Mouse (Mus musculus) heart, postnatal 0 days (tissue): ENCODE data around the gene Pxmp2. TPM values are rescaled to one million over a fixed set of nuclear protein-coding genes. Genes with fewer than 3 reads are reported as not detected.

ENCODE experiments used
- ATAC-seq: fragments of 200-750 bp; cut with Nextera tagmentation; 2 replicates; pipeline ENCODE4 v1.8.0; 2017; ENCODE audit warnings: low read depth, moderate number of reproducible peaks, moderate library complexity; ENCODE audit not compliant: insufficient read depth
- DNase-seq: peaks from one replicate; pipeline ENCODE4 v3.0.0-alpha.2; 2016; ENCODE audit warnings: low spot score
- H3K27ac ChIP-seq: fragments of 300-500 bp; sonication (generic); 2 replicates; pipeline ENCODE4 v1.5.1; 2014; ENCODE audit warnings: low read depth, mild to moderate bottlenecking
- H3K27me3 ChIP-seq: fragments of 300-500 bp; sonication (generic); 2 replicates; pipeline ENCODE4 v1.6.1; 2014; ENCODE audit warnings: low read length, mixed read lengths; ENCODE audit not compliant: control insufficient read depth, insufficient read depth
- H3K36me3 ChIP-seq: fragments of 300-500 bp; sonication (generic); replicated peaks from 2 replicates; pipeline ENCODE4 v1.6.1; 2014; ENCODE audit warnings: low read length, mixed read lengths; ENCODE audit not compliant: control insufficient read depth, insufficient read depth
- H3K4me1 ChIP-seq: fragments of 300-500 bp; sonication (generic); 2 replicates; pipeline ENCODE4 v1.6.1; 2014; ENCODE audit warnings: antibody characterized with exemption; ENCODE audit not compliant: control insufficient read depth, insufficient read depth
- H3K4me2 ChIP-seq: fragments of 300-500 bp; sonication (generic); 2 replicates; pipeline ENCODE4 v1.6.1; 2014; ENCODE audit warnings: low read depth, mild to moderate bottlenecking, low read length, moderate library complexity
- H3K4me3 ChIP-seq: fragments of 300-500 bp; sonication (generic); 2 replicates; pipeline ENCODE4 v1.5.1; 2014; ENCODE audit warnings: low read depth, low read length
- H3K9ac ChIP-seq: fragments of 300-500 bp; sonication (generic); replicated peaks from 2 replicates; pipeline ENCODE4 v1.6.1; 2014; ENCODE audit warnings: low read depth, low read length, mixed read lengths
- H3K9me3 ChIP-seq: fragments of 300-500 bp; sonication (generic); replicated peaks from 2 replicates; pipeline ENCODE4 v1.6.1; 2016; ENCODE audit warnings: low read length; ENCODE audit not compliant: control insufficient read depth
- CTCF ChIP-seq: IDR thresholded peaks from 2 replicates; pipeline ENCODE4 v1.5.1; 2016; ENCODE audit warnings: antibody characterized with exemption, control low read depth, low read depth
- EP300 ChIP-seq: IDR thresholded peaks from 2 replicates; pipeline ENCODE4 v1.6.1; 2016; ENCODE audit warnings: antibody characterized with exemption, low read depth
- WGBS: fragments of 180-500 bp; shearing (Covaris S2); extraction: QIAGEN DNeasy Blood & Tissue Kit; methylation state at CpG from one replicate; pipeline ENCODE4 v1.1.7; 2014; 5-methylcytosine and 5-hydroxymethylcytosine counted together
- polyA plus RNA-seq: library from polyadenylated mRNA; unstranded; fragments of >200 nt; fragmentation: Nextera tagmentation; extraction: Ambion mirVana; gene quantifications from 2 replicates; pipeline ENCODE4 v1.2.1, GENCODE M21; 2015
- total RNA-seq: library from RNA; depleted of rRNA; stranded (reverse); fragments of >200 nt; gene quantifications from 2 replicates; pipeline ENCODE4 v1.2.3, GENCODE M21; 2014; ENCODE audit warnings: low replicate concordance

Pxmp2 gene
- total and polyA plus RNA-seq, 2 experiments from 2014 or later, result 48.4 to 113 TPM

- Histone ChIP-seq H3K9me3 (no peaks in the 10 kb centered on the region), H3K27ac (no peak overlapping the region), H3K9ac (no peak overlapping the region), H3K4me2 (no peak overlapping the region), H3K4me1 (peaks cover 9% of the 10 kb centered on the region), H3K4me3 (no peak overlapping the region), H3K27me3 (no peaks in the 10 kb centered on the region), H3K36me3 (peaks cover 4% of the 10 kb centered on the region; the same call in 1 of the 2 replicates)
- DNase-seq (no peak), ATAC-seq (no peak)
- 64% methylated on average over 2 of the region's 2 CpGs for WGBS
- TF ChIP-seq EP300, result no peak
- TF ChIP-seq CTCF, result no peak
Observed at GRCm38 (mm10) chr5:110281984-110282383, 4.0 kb downstream of the Pxmp2 start.

GRCm38 (mm10) chr5:110276910-110277309 is 9.1 kb downstream of the Pxmp2 start:
- no peak overlapping the region for H3K4me3 ChIP-seq
- ATAC-seq (no peak), DNase-seq (no peak)
- no peak overlapping the region for H3K4me2 ChIP-seq
- TF ChIP-seq CTCF, result no peak
- peaks cover 4% of the 10 kb centered on the region; the same call in 1 of the 2 replicates for H3K36me3 ChIP-seq
- no peaks in the 10 kb centered on the region for H3K4me1 ChIP-seq
- no peaks in the 10 kb centered on the region for H3K9me3 ChIP-seq
- 84% methylated on average over 1 of the region's 1 CpGs for WGBS
- no peak overlapping the region for H3K27ac ChIP-seq
- no peaks in the 10 kb centered on the region for H3K27me3 ChIP-seq
- no peak overlapping the region for H3K9ac ChIP-seq

GRCm38 (mm10) chr5:110276391-110276790 is 9.6 kb downstream of the Pxmp2 start:
- Histone ChIP-seq H3K27ac (no peak overlapping the region), H3K4me1 (no peaks in the 10 kb centered on the region), H3K9me3 (no peaks in the 10 kb centered on the region), H3K4me3 (no peak overlapping the region), H3K9ac (no peak overlapping the region), H3K36me3 (peaks cover 4% of the 10 kb centered on the region; the same call in 1 of the 2 replicates), H3K4me2 (no peak overlapping the region), H3K27me3 (no peaks in the 10 kb centered on the region)
- WGBS, result 71% methylated on average over 2 of the region's 2 CpGs
- ATAC-seq, result no peak
- TF ChIP-seq EP300, result no peak
- no peak for TF ChIP-seq CTCF
- DNase-seq, result no peak

GRCm38 (mm10) chr5:110274846-110275245 is 11.1 kb downstream of the Pxmp2 start:
- Histone ChIP-seq H3K9me3 (no peaks in the 10 kb centered on the region), H3K4me2 (no peak overlapping the region), H3K4me3 (no peak overlapping the region), H3K4me1 (no peaks in the 10 kb centered on the region), H3K9ac (no peak overlapping the region), H3K36me3 (peaks cover 4% of the 10 kb centered on the region; the same call in 1 of the 2 replicates), H3K27ac (no peak overlapping the region), H3K27me3 (no peaks in the 10 kb centered on the region)
- no peak for ATAC-seq
- no peak for TF ChIP-seq CTCF
- no peak for TF ChIP-seq EP300
- DNase-seq, result no peak
- 61% methylated on average over 2 of the region's 2 CpGs for WGBS

- no peak overlapping the region for H3K4me2 ChIP-seq
- WGBS, result 75% methylated on average over 4 of the region's 4 CpGs
- no peak overlapping the region for H3K4me3 ChIP-seq
Observed at GRCm38 (mm10) chr5:110274147-110274546, 11.8 kb downstream of the Pxmp2 start.

GRCm38 (mm10) chr5:110270242-110270641 is 15.7 kb downstream of the Pxmp2 start:
- H3K27me3 ChIP-seq, result no peaks in the 10 kb centered on the region
- H3K4me2 ChIP-seq, result no peak overlapping the region
- TF ChIP-seq EP300 (no peak), CTCF (no peak)
- no peaks in the 10 kb centered on the region for H3K9me3 ChIP-seq
- peaks cover 18% of the 10 kb centered on the region for H3K36me3 ChIP-seq
- no peak for DNase-seq
- no peak overlapping the region for H3K9ac ChIP-seq
- H3K27ac ChIP-seq, result no peak overlapping the region
- ATAC-seq, result no peak
- peaks cover 7% of the 10 kb centered on the region; the same call in 1 of the 2 replicates for H3K4me1 ChIP-seq
- 95% methylated on average over 6 of the region's 6 CpGs for WGBS
- no peak overlapping the region for H3K4me3 ChIP-seq

More at GRCm38 (mm10) chr5:110274147-110274546, 11.8 kb downstream of the Pxmp2 start:
- no peaks in the 10 kb centered on the region for H3K27me3 ChIP-seq
- ATAC-seq, result no peak
- TF ChIP-seq EP300 (no peak), CTCF (no peak)
- peaks cover 4% of the 10 kb centered on the region; the same call in 1 of the 2 replicates for H3K36me3 ChIP-seq
- H3K9ac ChIP-seq, result no peak overlapping the region
- no peaks in the 10 kb centered on the region for H3K4me1 ChIP-seq
- DNase-seq, result no peak
- H3K9me3 ChIP-seq, result no peaks in the 10 kb centered on the region
- H3K27ac ChIP-seq, result no peak overlapping the region
